Mouse (Mus musculus) heart, postnatal 0 days (tissue): ENCODE results near the gene Pofut1. TPM values are rescaled to one million over a fixed set of nuclear protein-coding genes. Genes with fewer than 3 reads are reported as not detected.

Experiments
- ATAC-seq: fragments of 200-750 bp; cut with Nextera tagmentation; 2 replicates; pipeline ENCODE4 v1.8.0; 2017; ENCODE audit warnings: low read depth, moderate number of reproducible peaks, moderate library complexity; ENCODE audit not compliant: insufficient read depth
- DNase-seq: peaks from one replicate; pipeline ENCODE4 v3.0.0-alpha.2; 2016; ENCODE audit warnings: low spot score
- H3K27ac ChIP-seq: fragments of 300-500 bp; sonication (generic); 2 replicates; pipeline ENCODE4 v1.5.1; 2014; ENCODE audit warnings: low read depth, mild to moderate bottlenecking
- H3K27me3 ChIP-seq: fragments of 300-500 bp; sonication (generic); 2 replicates; pipeline ENCODE4 v1.6.1; 2014; ENCODE audit warnings: low read length, mixed read lengths; ENCODE audit not compliant: control insufficient read depth, insufficient read depth
- H3K36me3 ChIP-seq: fragments of 300-500 bp; sonication (generic); replicated peaks from 2 replicates; pipeline ENCODE4 v1.6.1; 2014; ENCODE audit warnings: low read length, mixed read lengths; ENCODE audit not compliant: control insufficient read depth, insufficient read depth
- H3K4me1 ChIP-seq: fragments of 300-500 bp; sonication (generic); 2 replicates; pipeline ENCODE4 v1.6.1; 2014; ENCODE audit warnings: antibody characterized with exemption; ENCODE audit not compliant: control insufficient read depth, insufficient read depth
- H3K4me2 ChIP-seq: fragments of 300-500 bp; sonication (generic); 2 replicates; pipeline ENCODE4 v1.6.1; 2014; ENCODE audit warnings: low read depth, mild to moderate bottlenecking, low read length, moderate library complexity
- H3K4me3 ChIP-seq: fragments of 300-500 bp; sonication (generic); 2 replicates; pipeline ENCODE4 v1.5.1; 2014; ENCODE audit warnings: low read depth, low read length
- H3K9ac ChIP-seq: fragments of 300-500 bp; sonication (generic); replicated peaks from 2 replicates; pipeline ENCODE4 v1.6.1; 2014; ENCODE audit warnings: low read depth, low read length, mixed read lengths
- H3K9me3 ChIP-seq: fragments of 300-500 bp; sonication (generic); replicated peaks from 2 replicates; pipeline ENCODE4 v1.6.1; 2016; ENCODE audit warnings: low read length; ENCODE audit not compliant: control insufficient read depth
- CTCF ChIP-seq: IDR thresholded peaks from 2 replicates; pipeline ENCODE4 v1.5.1; 2016; ENCODE audit warnings: antibody characterized with exemption, control low read depth, low read depth
- EP300 ChIP-seq: IDR thresholded peaks from 2 replicates; pipeline ENCODE4 v1.6.1; 2016; ENCODE audit warnings: antibody characterized with exemption, low read depth
- WGBS: fragments of 180-500 bp; shearing (Covaris S2); extraction: QIAGEN DNeasy Blood & Tissue Kit; methylation state at CpG from one replicate; pipeline ENCODE4 v1.1.7; 2014; 5-methylcytosine and 5-hydroxymethylcytosine counted together
- polyA plus RNA-seq: library from polyadenylated mRNA; unstranded; fragments of >200 nt; fragmentation: Nextera tagmentation; extraction: Ambion mirVana; gene quantifications from 2 replicates; pipeline ENCODE4 v1.2.1, GENCODE M21; 2015
- total RNA-seq: library from RNA; depleted of rRNA; stranded (reverse); fragments of >200 nt; gene quantifications from 2 replicates; pipeline ENCODE4 v1.2.3, GENCODE M21; 2014; ENCODE audit warnings: low replicate concordance

Pofut1 gene
- total and polyA plus RNA-seq, 2 experiments from 2014 or later = 2.5 to 28.6 TPM

DNA sequence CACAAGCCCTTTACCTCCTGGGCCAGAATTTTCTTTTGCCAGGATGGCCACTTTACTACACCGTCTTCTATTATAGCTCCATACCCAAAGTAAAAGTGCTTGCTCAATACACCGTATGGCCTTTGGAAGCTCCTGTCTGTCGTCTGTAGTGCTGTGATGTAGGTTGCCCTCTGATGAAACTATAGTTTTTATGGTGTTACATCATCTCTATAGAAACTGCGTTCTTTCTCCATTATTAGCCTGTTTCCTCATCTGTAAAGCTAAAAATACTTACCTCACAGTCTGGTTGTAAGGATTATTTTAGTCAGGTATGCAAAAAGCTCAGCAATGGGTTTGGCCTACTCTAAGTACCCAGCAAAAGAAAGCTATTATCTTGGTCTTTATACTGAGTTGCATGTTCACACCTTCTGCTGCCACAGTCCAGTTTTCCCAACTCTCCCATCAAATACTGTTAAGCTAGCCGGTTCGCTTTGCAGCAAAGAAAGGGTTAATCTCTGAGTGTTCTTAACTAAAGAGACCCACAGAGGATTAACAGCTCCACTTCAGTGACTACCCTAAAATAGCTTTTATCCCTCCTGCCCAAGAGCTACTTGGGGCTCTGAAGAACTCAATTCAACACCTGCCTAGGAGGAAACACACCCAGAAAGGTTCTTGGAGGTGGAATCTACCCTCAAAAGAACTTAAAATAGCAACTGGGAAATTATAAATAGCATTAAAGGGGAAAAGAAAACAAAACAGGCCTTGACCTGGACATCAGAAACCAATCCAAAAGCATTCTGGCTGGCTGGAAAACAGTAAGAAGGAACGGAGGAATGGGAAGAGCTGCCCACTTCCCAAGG, 2.1 kb upstream of the Pofut1 start:
- peak overlapping the region; percentile 76 for H3K4me2 ChIP-seq
- peaks cover 26% of the 10 kb centered on the region for H3K4me1 ChIP-seq
- ATAC-seq = no peak
- peak overlapping the region; percentile 80 for H3K4me3 ChIP-seq
- 28% methylated on average over 7 of the region's 7 CpGs for WGBS
- peaks cover 18% of the 10 kb centered on the region for H3K36me3 ChIP-seq
- H3K9ac ChIP-seq = peak overlapping the region; percentile 90; the same call in 1 of the 2 replicates
- DNase-seq = peak; percentile 22
- TF ChIP-seq EP300 = no peak
- peak overlapping the region; percentile 88 for H3K27ac ChIP-seq
- no peaks in the 10 kb centered on the region for H3K9me3 ChIP-seq
- no peaks in the 10 kb centered on the region for H3K27me3 ChIP-seq

- DNase-seq (no peak), ATAC-seq (no peak)
- Histone ChIP-seq H3K4me2 (peak overlapping the region; percentile 76), H3K4me1 (peaks cover 26% of the 10 kb centered on the region), H3K36me3 (peaks cover 13% of the 10 kb centered on the region), H3K4me3 (peak overlapping the region; percentile 80), H3K9ac (peak overlapping the region; percentile 90), H3K27me3 (no peaks in the 10 kb centered on the region), H3K9me3 (no peaks in the 10 kb centered on the region), H3K27ac (peak overlapping the region; percentile 88)
- TF ChIP-seq EP300 = no peak
- no peak for TF ChIP-seq CTCF
- 4% methylated on average over 21 of the region's 22 CpGs for WGBS
Observed at GRCm38 (mm10) chr2:153239860-153240480, 1.4 kb upstream of the Pofut1 start.

- Histone ChIP-seq H3K36me3 (peaks cover 12% of the 10 kb centered on the region), H3K4me1 (peaks cover 26% of the 10 kb centered on the region), H3K9ac (peak overlapping the region; percentile 90), H3K9me3 (no peaks in the 10 kb centered on the region), H3K4me3 (peak overlapping the region; percentile 80), H3K4me2 (peak overlapping the region; percentile 76), H3K27me3 (no peaks in the 10 kb centered on the region), H3K27ac (peak overlapping the region; percentile 88)
- TF ChIP-seq EP300 (no peak), CTCF (no peak)
- ATAC-seq (peak; percentile 49), DNase-seq (no peak)
- WGBS = 1% methylated on average over 27 of the region's 33 CpGs
Observed at GRCm38 (mm10) chr2:153240701-153241235, 565 bp upstream of the Pofut1 start.

GRCm38 (mm10) chr2:153242156-153242555, 823 bp downstream of the Pofut1 start:
- Histone ChIP-seq H3K9me3 (no peaks in the 10 kb centered on the region), H3K36me3 (peaks cover 15% of the 10 kb centered on the region; the same call in 1 of the 2 replicates), H3K4me3 (peak overlapping the region; percentile 80), H3K4me2 (peak overlapping the region; percentile 76), H3K27ac (no peak overlapping the region), H3K27me3 (no peaks in the 10 kb centered on the region), H3K9ac (peak overlapping the region; percentile 90), H3K4me1 (peaks cover 26% of the 10 kb centered on the region)
- TF ChIP-seq EP300 = no peak
- TF ChIP-seq CTCF = no peak
- WGBS = 64% methylated on average over 6 of the region's 6 CpGs
- ATAC-seq (no peak), DNase-seq (no peak)

GRCm38 (mm10) chr2:153249751-153250150, 8.4 kb downstream of the Pofut1 start:
- no peak overlapping the region for H3K4me2 ChIP-seq
- 76% methylated on average over 5 of the region's 5 CpGs for WGBS
- H3K27me3 ChIP-seq = no peaks in the 10 kb centered on the region
- H3K27ac ChIP-seq = no peak overlapping the region; the same call in 1 of the 2 replicates
- peaks cover 42% of the 10 kb centered on the region for H3K36me3 ChIP-seq
- H3K4me1 ChIP-seq = no peaks in the 10 kb centered on the region
- H3K9me3 ChIP-seq = no peaks in the 10 kb centered on the region
- H3K4me3 ChIP-seq = no peak overlapping the region
- no peak for DNase-seq
- TF ChIP-seq CTCF (no peak), EP300 (no peak)
- no peak for ATAC-seq
- no peak overlapping the region for H3K9ac ChIP-seq
